Mouse (Mus musculus) adrenal gland, postnatal 4 days (tissue): Measurements from ENCODE around the gene Galt. TPM values are rescaled to one million over a fixed set of nuclear protein-coding genes. Genes with fewer than 3 reads are reported as not detected.
"Not testable (repeated sequence)": the region's sequence is repeated elsewhere in the genome, so short reads cannot be mapped to it uniquely, and the experiment has no call there.

Source experiments
- DNase-seq, 2 experiments: peaks; one replicate each; pipeline ENCODE4 v3.0.0; 2021 to 2022; ENCODE audit warnings: low spot score in 2 of 2, mixed read lengths in 2 of 2
- total RNA-seq, 2 experiments: library from RNA; stranded (reverse); gene quantifications; 2 replicates each; pipeline ENCODE4 v1.2.3; 2021

Gene Galt
- total RNA-seq, 2 experiments from 2014 or later = 49.6 to 52.6 TPM

- peak in 1 of 2 experiments; percentile 66 for DNase-seq
These were observed 19.0 kb downstream of the Galt start, which contains the start of gene Ccl27a for GRCm38 (mm10) chr4:41774002-41774401. TSS of gene Ccl27a (minus strand) at chr4:41774247.

GRCm38 (mm10) chr4:41774506-41774905 lies 19.5 kb downstream of the Galt start:
- DNase-seq = not testable (repeated sequence)

- not testable (repeated sequence) for DNase-seq
These were observed 20.8 kb downstream of the Galt start for GRCm38 (mm10) chr4:41775840-41776239.

GRCm38 (mm10) chr4:41781271-41781670 lies 26.2 kb downstream of the Galt start:
- not testable (repeated sequence) for DNase-seq

GRCm38 (mm10) chr4:41781748-41782485 lies 26.9 kb downstream of the Galt start:
- not testable (repeated sequence) for DNase-seq

- DNase-seq = not testable (repeated sequence)
These were observed 27.7 kb downstream of the Galt start for GRCm38 (mm10) chr4:41782711-41783110.

GRCm38 (mm10) chr4:41783197-41783596 lies 28.2 kb downstream of the Galt start:
- not testable (repeated sequence) for DNase-seq

Other genes with a start within 250 kb of the Galt start
- 1 to 10 TPM in 1 of 2 experiments, under 1 TPM in 1; 0.56 to 1.2 TPM for gene 1110017D15Rik, start 237.9 kb upstream of the Galt start, total RNA-seq
- 10 to 100 TPM; 31.2 to 34.6 TPM for gene Fam219a, start 185.7 kb upstream of the Galt start, total RNA-seq
- gene Dnaic1, start 185.5 kb upstream of the Galt start, total RNA-seq = 1 to 10 TPM in 1 of 2 experiments, under 1 TPM in 1; 0.11 to 1.9 TPM
- gene Enho, start 114.9 kb upstream of the Galt start, total RNA-seq = 1 to 10 TPM; 8.9 to 9.1 TPM
- gene Cntfr, start 58.1 kb upstream of the Galt start, total RNA-seq = 10 to 100 TPM; 46.1 to 52.3 TPM
- 10 to 100 TPM; 87.9 to 89.4 TPM for gene Il11ra1, start 55.2 kb upstream of the Galt start, total RNA-seq
- 10 to 100 TPM; 38.2 to 41.5 TPM for gene Rpp25l, start 41.7 kb upstream of the Galt start, total RNA-seq
- 100 to 1,000 TPM in 1 of 2 experiments, 10 to 100 TPM in 1; 90.7 to 103 TPM for gene Dctn3, start 32.1 kb upstream of the Galt start, total RNA-seq
- not detected for gene Arid3c, start 24.1 kb upstream of the Galt start, total RNA-seq
- 10 to 100 TPM; 70.9 to 74.0 TPM for gene Sigmar1, start 929 bp downstream of the Galt start, total RNA-seq
- 10 to 100 TPM; 36.2 to 40.5 TPM for gene Ccl27a, start 19.0 kb downstream of the Galt start, total RNA-seq
- gene Gm21541, start 148.4 kb downstream of the Galt start, total RNA-seq = not detected
- gene Gm20878, start 186.3 kb downstream of the Galt start, total RNA-seq = 1 to 10 TPM; 5.5 to 6.1 TPM
- gene Fam205a4, start 210.8 kb downstream of the Galt start, total RNA-seq = under 1 TPM in 1 of 2 experiments, not detected in 1; 0.76 TPM